ENCODE assay signal across 8 mouse cellular contexts in genomic region chr10:80933421-80933979, GRCm38 (mm10). TPM values are rescaled to one million over a fixed set of nuclear protein-coding genes. Genes with fewer than 3 reads are reported as not detected.
DNase-seq lines count a peak whose midpoint lies in the region; ATAC-seq and TF ChIP-seq lines count a peak whose summit lies in the region.

No protein-coding gene starts in this region.

- no peak overlapping the region for H3ac ChIP-seq in myocyte (ENCODE audit: control insufficient read depth, insufficient read length)

- DNase-seq in kidney, adult 9 months = no peak
- DNase-seq in ZHBTc4 (ENCODE audit: low read depth, low spot score) = peak; percentile 77
- no peak for DNase-seq in urinary bladder, postnatal 14 days (ENCODE audit: low spot score)

- peak overlapping the region; percentile 28 for H3K4me2 ChIP-seq in kidney, embryonic 14.5 days (replicated peaks; ENCODE audit: low read depth, low read length)
- H3K4me2 ChIP-seq in heart, embryonic 12.5 days = peak overlapping the region; percentile 93
- peak overlapping the region; percentile 72 for H3K4me2 ChIP-seq in limb, embryonic 15.5 days
- H3K4me2 ChIP-seq in myocyte (ENCODE audit: low read depth) = peak overlapping the region; percentile 96

- no peak overlapping the region for H3K27ac ChIP-seq in kidney, embryonic 14.5 days (ENCODE audit: low read depth, low read length)
- H3K27ac ChIP-seq in heart, embryonic 12.5 days (ENCODE audit: poor library complexity, severe bottlenecking) = no peak overlapping the region
- H3K27ac ChIP-seq in limb, embryonic 15.5 days = peak overlapping the region; percentile 67

- H3K9ac ChIP-seq in kidney, embryonic 14.5 days (ENCODE audit: low read depth, low read length) = no peak overlapping the region
- peak overlapping the region; percentile 88; the same call in 1 of the 2 replicates for H3K9ac ChIP-seq in heart, embryonic 12.5 days
- H3K9ac ChIP-seq in limb, embryonic 15.5 days = no peak overlapping the region

- TF ChIP-seq POLR2A in myocyte (IDR thresholded peaks at IDR 0.05; ENCODE audit: insufficient read length, low read depth) = no peak

- H3K9me3 ChIP-seq in kidney, embryonic 14.5 days (ENCODE audit: control insufficient read depth, low read length) = no peaks in the 10 kb centered on the region
- H3K9me3 ChIP-seq in heart, embryonic 12.5 days (replicated peaks) = no peaks in the 10 kb centered on the region
- no peaks in the 10 kb centered on the region for H3K9me3 ChIP-seq in limb, embryonic 15.5 days

- H3K27me3 ChIP-seq in kidney, embryonic 14.5 days (ENCODE audit: control insufficient read depth, insufficient read depth, low read length) = peaks cover 53% of the 10 kb centered on the region
- peaks cover 12% of the 10 kb centered on the region; the same call in 1 of the 2 replicates for H3K27me3 ChIP-seq in heart, embryonic 12.5 days (replicated peaks)
- peaks cover 6% of the 10 kb centered on the region; the same call in 1 of the 2 replicates for H3K27me3 ChIP-seq in limb, embryonic 15.5 days
- no peaks in the 10 kb centered on the region for H3K27me3 ChIP-seq in myocyte (ENCODE audit: control insufficient read depth, insufficient read depth, insufficient read length)

- WGBS in kidney, embryonic 14.5 days = 3% methylated on average over 21 of the region's 21 CpGs
- WGBS in heart, embryonic 12.5 days = 4% methylated on average over 21 of the region's 21 CpGs
- WGBS in limb, embryonic 15.5 days = 3% methylated on average over 21 of the region's 21 CpGs

- no peak for ATAC-seq in kidney, embryonic 14.5 days (ENCODE audit: low FRiP score, low TSS enrichment)
- no peak for ATAC-seq in heart, embryonic 12.5 days (ENCODE audit: insufficient number of reproducible peaks, low FRiP score)
- ATAC-seq in limb, embryonic 15.5 days (ENCODE audit: insufficient number of reproducible peaks, low FRiP score, low TSS enrichment, low read depth) = no peak
- no peak for ATAC-seq in erythroblast, adult 5-6 weeks (replicated peaks; ENCODE audit: low FRiP score, poor library complexity, severe bottlenecking)

- H3K36me3 ChIP-seq in kidney, embryonic 14.5 days (ENCODE audit: control insufficient read depth, insufficient read depth, low read length) = no peaks in the 10 kb centered on the region
- no peaks in the 10 kb centered on the region for H3K36me3 ChIP-seq in heart, embryonic 12.5 days
- no peaks in the 10 kb centered on the region for H3K36me3 ChIP-seq in limb, embryonic 15.5 days
- no peaks in the 10 kb centered on the region for H3K36me3 ChIP-seq in myocyte (ENCODE audit: control insufficient read depth, insufficient read depth)

- H3K4me3 ChIP-seq in kidney, embryonic 14.5 days (ENCODE audit: low read length) = peak overlapping the region; percentile 16; the same call in 1 of the 2 replicates
- H3K4me3 ChIP-seq in heart, embryonic 12.5 days = peak overlapping the region; percentile 66
- peak overlapping the region; percentile 67 for H3K4me3 ChIP-seq in limb, embryonic 15.5 days
- peak overlapping the region; percentile 97 for H3K4me3 ChIP-seq in myocyte

- H3K4me1 ChIP-seq in kidney, embryonic 14.5 days (ENCODE audit: control insufficient read depth, insufficient read depth, low read length) = peaks cover 66% of the 10 kb centered on the region
- peaks cover 81% of the 10 kb centered on the region for H3K4me1 ChIP-seq in heart, embryonic 12.5 days (replicated peaks)
- peaks cover 91% of the 10 kb centered on the region for H3K4me1 ChIP-seq in limb, embryonic 15.5 days

- peaks cover 12% of the 10 kb centered on the region for H3K79me2 ChIP-seq in myocyte (ENCODE audit: control insufficient read depth, insufficient read depth)

TF ChIP-seq in myocyte, 11 proteins besides CTCF, POLR2A, EP300 and RAD21:
- TF ChIP-seq MYOD1 (IDR thresholded peaks at IDR 0.05; ENCODE audit: control insufficient read depth in 1 of 3, insufficient read length in 2 of 3, low read depth in 2 of 3) (no peak), POLR2AphosphoS2 (IDR thresholded peaks at IDR 0.05; ENCODE audit: insufficient read length, low read depth) (no peak)

RNA-seq across cellular contexts. Expression of gene Gadd45b, which starts 3.6 kb away (rescaled TPM):
- 16.1 and 16.3 TPM in 2 replicates for polyA plus RNA-seq in kidney, embryonic 14.5 days (2014; fragmentation: Nextera tagmentation; extraction: Ambion mirVana)
- 27.8 and 29.9 TPM in 2 replicates for polyA plus RNA-seq in heart, embryonic 12.5 days (2016; fragmentation: Nextera tagmentation; extraction: Ambion mirVana)
- 44.4 and 44.7 TPM in 2 replicates for polyA plus RNA-seq in limb, embryonic 15.5 days (2015; fragmentation: Nextera tagmentation; extraction: Ambion mirVana)
- polyA plus RNA-seq in myocyte (2012; fragmentation: generic; extraction: Trizol) = 52.2 TPM
- 2.3 and 10.6 TPM in 2 replicates for total RNA-seq in erythroblast, adult 5-6 weeks (2015; ENCODE audit: low replicate concordance)
- total RNA-seq in erythroblast, adult 5-6 weeks (2017; ENCODE audit: low replicate concordance) = 3.2 and 4.9 TPM in 2 replicates

RNA-seq across cellular contexts. Expression of gene Lmnb2, which starts 15.5 kb away (rescaled TPM):
- polyA plus RNA-seq in kidney, embryonic 14.5 days (2014; fragmentation: Nextera tagmentation; extraction: Ambion mirVana) = 16.0 and 17.1 TPM in 2 replicates
- polyA plus RNA-seq in heart, embryonic 12.5 days (2016; fragmentation: Nextera tagmentation; extraction: Ambion mirVana) = 34.3 and 35.3 TPM in 2 replicates
- 51.6 and 58.2 TPM in 2 replicates for polyA plus RNA-seq in limb, embryonic 15.5 days (2015; fragmentation: Nextera tagmentation; extraction: Ambion mirVana)
- 65.2 TPM for polyA plus RNA-seq in myocyte (2012; fragmentation: generic; extraction: Trizol)
- 2.7 and 7.3 TPM in 2 replicates for total RNA-seq in erythroblast, adult 5-6 weeks (2015; ENCODE audit: low replicate concordance)
- 9.3 and 9.7 TPM in 2 replicates for total RNA-seq in erythroblast, adult 5-6 weeks (2017; ENCODE audit: low replicate concordance)

RNA-seq across cellular contexts. Expression of gene Timm13, which starts 32.7 kb away (rescaled TPM):
- 391 and 501 TPM in 2 replicates for polyA plus RNA-seq in kidney, embryonic 14.5 days (2014; fragmentation: Nextera tagmentation; extraction: Ambion mirVana)
- polyA plus RNA-seq in heart, embryonic 12.5 days (2016; fragmentation: Nextera tagmentation; extraction: Ambion mirVana) = 285 and 293 TPM in 2 replicates
- polyA plus RNA-seq in limb, embryonic 15.5 days (2015; fragmentation: Nextera tagmentation; extraction: Ambion mirVana) = 312 and 329 TPM in 2 replicates
- polyA plus RNA-seq in myocyte (2012; fragmentation: generic; extraction: Trizol) = 225 TPM
- total RNA-seq in erythroblast, adult 5-6 weeks (2015; ENCODE audit: low replicate concordance) = 12.1 and 17.6 TPM in 2 replicates
- 14.1 and 24.7 TPM in 2 replicates for total RNA-seq in erythroblast, adult 5-6 weeks (2017; ENCODE audit: low replicate concordance)

Comparison
In these comparisons a context has a peak if more than half of its experiments do, and no peak if none do; other contexts are left out.
1. H3K4me2 ChIP-seq: peak in every context shown above with its lines; median percentile 96 in myocyte; 93 in heart, embryonic 12.5 days; 72 in limb, embryonic 15.5 days; 28 in kidney, embryonic 14.5 days.
2. H3K4me3 ChIP-seq: peak in every context shown above with its lines; median percentile 97 in myocyte; 67 in limb, embryonic 15.5 days; 66 in heart, embryonic 12.5 days; 16 in kidney, embryonic 14.5 days.